Mouse (Mus musculus): ENCODE results near the gene Elmo3. TPM values are rescaled to one million over a fixed set of nuclear protein-coding genes. Genes with fewer than 3 reads are reported as not detected.
A peak's percentile ranks its signal among the peaks of the same experiment; 100 is the strongest.

Gene Elmo3
- 1.5 and 1.6 TPM in 2 replicates for polyA plus RNA-seq (2015; fragmentation: Nextera tagmentation; extraction: Ambion mirVana)

DNA sequence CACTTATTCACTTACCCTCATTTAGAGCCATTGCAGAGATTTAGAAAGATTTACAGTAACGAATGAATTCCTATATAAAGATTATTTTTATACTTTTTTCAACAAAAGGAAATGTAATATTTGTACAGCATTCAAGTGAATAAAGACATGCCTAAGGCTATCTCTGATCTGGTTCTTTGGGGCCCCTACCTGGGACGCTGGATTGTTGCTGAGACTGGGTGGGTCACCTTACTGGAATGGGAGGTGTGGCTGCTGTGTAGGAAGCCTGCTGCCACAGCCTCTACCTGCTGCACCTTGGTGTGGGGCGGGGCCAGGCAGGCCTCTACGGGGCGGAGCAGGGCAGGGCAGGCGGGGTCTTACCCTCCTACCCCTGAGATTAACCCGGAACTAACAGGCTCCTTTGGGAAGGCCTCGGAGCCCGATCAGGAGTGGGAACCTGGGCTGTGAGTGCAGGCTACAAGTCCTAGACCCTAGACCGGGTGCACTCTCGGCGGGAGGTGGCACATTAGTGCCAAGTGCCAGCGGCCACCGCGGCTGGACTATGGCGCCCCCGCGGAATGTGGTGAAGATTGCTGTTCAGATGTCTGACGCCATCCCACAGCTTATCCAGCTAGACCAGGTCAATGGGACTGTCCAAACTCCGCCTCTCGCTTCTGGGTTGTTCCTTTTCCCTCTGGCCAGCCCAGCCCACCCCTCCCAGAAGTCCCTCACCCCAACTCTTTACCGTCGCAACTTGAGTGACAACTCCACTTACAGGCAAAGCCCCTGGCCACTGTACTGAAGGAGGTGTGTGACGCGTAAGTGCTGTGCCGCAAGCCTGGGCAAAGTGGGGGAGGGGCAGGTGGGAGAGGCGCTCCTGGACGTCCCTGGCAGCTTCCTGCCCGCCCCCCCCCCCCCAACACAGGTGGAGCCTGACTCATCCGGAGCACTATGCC, at the start of gene Elmo3:
Gene Elmo3, plus strand, starts transcription at position 391 of the 935 bp plus-strand sequence.
- ATAC-seq (ENCODE audit: low FRiP score) = peak; percentile 55
- 8% methylated on average over 30 of the region's 30 CpGs for WGBS
- Histone ChIP-seq H3K4me3 (peak within 1 kb of the TSS; percentile 17; the same call in 1 of the 2 replicates), H3K36me3 (peaks cover 82% of the 10 kb centered on the region), H3K9ac (peak within 1 kb of the TSS; percentile 66), H3K27ac (peak within 1 kb of the TSS; percentile 66), H3K4me1 (replicated peaks) (peaks cover 25% of the 10 kb centered on the region), H3K4me2 (peak within 1 kb of the TSS; percentile 48), H3K27me3 (no peaks in the 10 kb centered on the region), H3K9me3 (no peaks in the 10 kb centered on the region)

DNA sequence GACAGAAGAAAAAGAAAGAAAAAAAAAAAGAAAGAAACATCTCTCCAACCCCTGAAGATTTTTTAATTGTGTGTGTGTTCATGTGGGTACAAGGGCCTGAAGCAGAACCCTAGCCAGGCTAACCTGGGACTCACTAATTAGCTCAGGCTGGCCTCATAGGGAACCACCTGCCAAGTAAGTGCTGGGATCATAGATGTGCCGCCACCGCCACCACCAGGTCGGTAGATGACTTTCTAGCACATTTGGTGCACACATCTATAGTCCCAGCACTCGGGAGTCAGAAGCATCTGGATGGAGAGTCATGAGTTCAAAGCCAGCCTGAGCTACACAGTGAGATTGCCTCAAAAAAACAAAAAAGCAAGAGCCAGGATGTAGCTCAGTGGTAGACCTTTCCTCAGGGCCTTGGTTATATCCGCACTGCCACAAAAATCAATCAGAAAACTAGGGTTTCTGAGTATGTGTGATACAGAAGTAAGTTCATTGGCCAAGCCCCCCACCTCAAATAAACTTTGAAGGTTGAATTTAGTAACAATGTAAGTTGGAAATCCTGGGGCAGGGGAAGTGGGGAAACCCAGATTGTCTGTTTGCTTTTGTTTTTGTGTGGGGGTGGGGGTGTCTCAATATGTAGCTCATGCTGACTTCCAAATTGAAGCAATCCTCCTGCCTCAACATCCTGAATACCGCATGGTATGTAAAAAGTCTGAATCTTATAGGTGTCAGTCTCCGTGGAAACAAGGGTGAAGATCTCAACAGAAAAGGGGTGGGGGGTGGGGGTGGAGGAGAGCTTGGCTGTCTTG, 47.9 kb upstream of the Elmo3 start:
- H3K36me3 ChIP-seq = peaks cover 5% of the 10 kb centered on the region; the same call in 1 of the 2 replicates
- ATAC-seq (ENCODE audit: low FRiP score) = no peak
- H3K9ac ChIP-seq = no peak overlapping the region
- no peaks in the 10 kb centered on the region for H3K9me3 ChIP-seq
- no peak overlapping the region for H3K27ac ChIP-seq
- no peak overlapping the region for H3K4me2 ChIP-seq
- 63% methylated on average over 7 of the region's 7 CpGs for WGBS
- peaks cover 79% of the 10 kb centered on the region for H3K27me3 ChIP-seq
- no peak overlapping the region for H3K4me3 ChIP-seq
- peaks cover 39% of the 10 kb centered on the region for H3K4me1 ChIP-seq (replicated peaks)

DNA sequence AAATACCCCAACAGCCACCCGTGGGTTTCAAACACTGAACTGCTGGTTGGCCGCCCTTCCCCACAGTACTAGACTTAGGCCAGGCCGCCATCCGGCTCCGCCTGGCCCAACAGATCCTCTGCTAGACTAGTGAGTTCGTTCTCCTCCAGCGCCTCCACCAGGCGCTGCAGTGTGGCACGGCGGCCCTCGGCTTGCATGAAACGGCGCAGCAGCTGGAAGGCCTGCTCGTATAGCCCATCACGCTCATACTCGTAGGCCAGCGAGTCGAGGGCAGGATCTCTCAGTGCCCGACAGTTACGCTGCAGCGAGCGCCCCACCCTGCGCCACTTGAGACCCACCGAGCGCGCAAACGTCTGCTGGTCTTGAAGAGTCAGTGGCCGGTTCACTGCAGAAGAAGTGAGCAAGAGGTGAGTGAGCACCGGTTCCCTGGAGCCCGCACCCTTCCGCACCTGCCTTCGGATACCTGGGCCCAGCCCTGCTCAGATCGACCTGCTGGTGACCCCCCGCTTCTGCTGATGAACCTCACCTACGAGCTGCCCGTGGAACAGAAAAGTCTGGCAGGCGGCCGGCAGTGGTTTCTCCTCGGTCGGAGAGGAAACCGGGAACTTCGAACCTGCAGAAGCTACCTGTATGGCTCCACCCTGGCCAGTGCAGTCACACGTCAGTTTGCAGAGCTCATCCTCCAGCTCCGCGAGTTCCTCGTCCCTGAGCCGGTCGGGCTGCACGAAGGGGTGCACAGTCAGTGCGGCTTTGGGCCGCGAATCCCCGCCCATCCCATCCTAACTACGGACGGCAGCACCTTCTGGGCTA, 46.3 kb upstream of the Elmo3 start:
- 2% methylated on average over 55 of the region's 55 CpGs for WGBS
- H3K36me3 ChIP-seq = no peaks in the 10 kb centered on the region
- no peaks in the 10 kb centered on the region for H3K9me3 ChIP-seq
- peak overlapping the region; percentile 63 for H3K9ac ChIP-seq
- peak; percentile 55; the same call in 1 of the 2 replicates for ATAC-seq (ENCODE audit: low FRiP score)
- peaks cover 32% of the 10 kb centered on the region for H3K4me1 ChIP-seq (replicated peaks)
- H3K4me3 ChIP-seq = peak overlapping the region; percentile 41
- H3K27ac ChIP-seq = no peak overlapping the region
- peaks cover 89% of the 10 kb centered on the region for H3K27me3 ChIP-seq
- H3K4me2 ChIP-seq = peak overlapping the region; percentile 71

DNA sequence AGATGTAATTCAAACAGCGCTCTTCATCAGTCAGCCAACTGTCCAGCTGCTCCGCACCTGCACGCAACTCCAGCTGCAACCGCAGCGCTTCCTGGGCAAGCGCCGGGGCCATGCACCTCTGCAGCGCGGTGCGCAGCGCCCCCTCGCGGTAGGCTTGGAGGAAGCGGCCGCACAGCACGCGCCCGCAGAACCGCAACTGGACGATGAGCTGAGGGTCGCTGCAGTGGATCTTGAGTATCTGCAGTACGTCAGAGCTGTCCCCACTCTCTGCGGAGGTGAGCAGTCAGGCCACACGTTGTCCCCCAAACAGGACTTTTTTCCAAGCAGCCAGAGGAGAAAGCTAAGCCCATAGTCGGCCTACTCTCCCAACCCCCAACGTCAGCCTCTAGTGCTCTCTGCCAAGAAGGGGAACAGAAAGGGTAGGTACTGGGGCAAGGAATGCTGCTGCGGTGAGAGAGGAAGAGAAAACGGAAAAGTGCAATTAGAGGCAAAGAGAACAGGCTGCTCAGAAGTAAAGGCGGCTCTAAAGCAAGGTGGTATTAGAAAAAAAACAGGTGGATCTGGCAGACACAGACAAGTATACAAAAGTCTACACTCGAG, 45.6 kb upstream of the Elmo3 start:
- H3K36me3 ChIP-seq = no peaks in the 10 kb centered on the region
- H3K4me2 ChIP-seq = peak overlapping the region; percentile 71
- peak overlapping the region; percentile 41 for H3K4me3 ChIP-seq
- H3K27me3 ChIP-seq = peaks cover 94% of the 10 kb centered on the region
- no peaks in the 10 kb centered on the region for H3K9me3 ChIP-seq
- peak overlapping the region; percentile 63 for H3K9ac ChIP-seq
- H3K4me1 ChIP-seq (replicated peaks) = peaks cover 31% of the 10 kb centered on the region
- 5% methylated on average over 30 of the region's 30 CpGs for WGBS
- H3K27ac ChIP-seq = no peak overlapping the region
- ATAC-seq (ENCODE audit: low FRiP score) = peak; percentile 46

DNA sequence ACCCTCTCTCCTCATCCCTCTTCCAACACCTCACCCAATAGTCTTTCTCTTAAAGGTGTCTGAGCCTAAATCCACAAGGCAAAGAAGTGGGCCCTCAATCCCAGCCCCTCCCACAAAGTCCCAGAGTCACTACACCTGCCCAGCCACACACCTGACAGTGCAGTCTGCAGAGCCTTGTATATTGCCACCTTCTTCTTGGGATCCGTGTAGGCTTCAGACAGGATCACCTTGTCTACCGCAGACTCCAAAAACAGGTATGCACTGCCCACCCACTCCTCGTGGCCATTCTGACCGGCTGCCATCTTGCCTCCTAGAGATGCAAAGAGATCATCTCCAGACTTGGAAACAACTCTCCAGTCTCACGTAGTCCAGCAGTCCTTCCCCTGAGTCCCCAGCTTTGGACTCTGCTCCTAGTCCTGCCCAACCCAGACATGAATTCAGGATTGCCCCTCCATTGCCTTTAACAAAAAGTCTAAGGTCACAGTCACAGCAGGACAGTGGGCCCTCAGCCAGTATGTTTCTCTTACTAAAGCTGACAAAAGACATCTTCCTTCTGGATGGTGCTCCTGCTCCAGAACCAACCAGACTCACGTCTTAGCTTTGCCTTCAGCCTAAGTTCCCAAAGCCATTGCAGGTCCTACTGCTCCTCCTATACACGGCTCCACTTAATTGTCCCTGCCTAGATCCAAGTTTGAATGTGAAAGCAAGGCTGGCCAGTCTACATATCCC, 44.9 kb upstream of the Elmo3 start:
- Histone ChIP-seq H3K27me3 (peaks cover 94% of the 10 kb centered on the region), H3K9ac (no peak overlapping the region), H3K4me1 (replicated peaks) (peaks cover 28% of the 10 kb centered on the region), H3K9me3 (no peaks in the 10 kb centered on the region), H3K36me3 (no peaks in the 10 kb centered on the region), H3K27ac (no peak overlapping the region), H3K4me2 (no peak overlapping the region), H3K4me3 (no peak overlapping the region)
- WGBS = 56% methylated on average over 7 of the region's 7 CpGs
- no peak for ATAC-seq (ENCODE audit: low FRiP score)

DNA sequence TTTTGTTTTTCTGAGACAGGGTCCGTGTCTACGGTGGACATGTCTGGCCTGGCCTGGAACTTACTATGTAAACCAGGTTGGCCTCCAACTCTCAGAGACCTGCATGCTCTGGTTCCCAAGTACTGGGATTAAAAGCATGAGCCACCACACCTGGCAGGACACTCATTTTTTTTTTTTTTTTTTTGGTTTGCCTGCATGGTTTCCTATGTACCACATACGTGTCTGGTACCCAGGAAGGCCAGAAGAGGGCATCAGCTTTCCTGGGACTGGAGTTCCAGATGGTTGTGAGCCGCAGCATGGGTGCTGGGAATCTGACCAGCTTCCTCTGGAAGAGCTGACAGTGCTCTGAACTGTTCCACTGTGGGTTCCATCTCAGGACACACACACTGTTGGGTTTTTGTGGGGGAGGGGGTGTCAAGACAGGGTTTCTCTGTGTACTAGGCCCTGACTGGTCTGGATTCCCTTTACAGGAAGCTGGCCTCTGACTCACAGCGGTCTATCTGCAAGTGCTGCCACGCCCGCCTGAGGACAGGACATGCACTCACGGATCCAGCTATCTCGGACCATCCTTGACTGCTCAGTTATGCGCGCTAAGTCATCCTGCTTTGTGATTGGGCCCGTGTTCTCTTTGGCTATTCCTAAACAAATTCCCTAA, 43.9 kb upstream of the Elmo3 start:
- peaks cover 4% of the 10 kb centered on the region; the same call in 1 of the 2 replicates for H3K9me3 ChIP-seq
- H3K36me3 ChIP-seq = no peaks in the 10 kb centered on the region
- 81% methylated on average over 12 of the region's 12 CpGs for WGBS
- no peak for ATAC-seq (ENCODE audit: low FRiP score)
- H3K4me2 ChIP-seq = no peak overlapping the region
- H3K9ac ChIP-seq = no peak overlapping the region
- H3K4me3 ChIP-seq = no peak overlapping the region
- H3K27me3 ChIP-seq = peaks cover 94% of the 10 kb centered on the region
- peaks cover 28% of the 10 kb centered on the region for H3K4me1 ChIP-seq (replicated peaks)
- H3K27ac ChIP-seq = no peak overlapping the region

DNA sequence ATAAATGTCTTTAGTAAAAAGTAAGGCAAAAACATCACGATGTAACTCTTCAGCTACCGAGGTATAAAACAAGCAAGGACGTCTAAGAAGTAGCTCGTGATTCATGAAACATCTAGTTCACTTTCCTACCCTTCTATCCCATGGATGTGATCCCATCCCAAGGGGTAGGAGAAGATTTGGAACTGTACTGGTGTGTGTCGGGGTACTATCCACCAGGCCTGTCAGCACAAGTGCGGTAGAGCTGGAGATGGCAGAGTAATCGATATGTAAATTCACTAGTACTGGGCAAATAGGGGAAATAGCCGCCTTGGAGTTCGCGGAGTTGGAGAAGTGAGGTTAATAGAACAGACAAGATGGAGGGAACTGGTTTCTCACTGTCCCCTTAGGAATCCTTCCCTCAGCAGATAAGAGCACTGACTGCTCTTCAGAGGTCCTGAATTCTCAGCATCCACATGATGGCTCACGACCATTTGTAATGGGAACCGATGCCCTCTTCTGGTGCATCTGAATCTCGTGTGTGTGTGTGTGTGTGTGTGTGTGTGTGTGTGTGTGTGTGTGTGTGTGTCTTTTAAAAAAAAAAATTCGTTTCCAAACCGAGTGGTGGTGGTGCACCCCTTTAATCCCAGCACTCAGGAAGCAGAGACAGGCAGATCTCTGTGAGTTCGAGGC, 42.0 kb upstream of the Elmo3 start:
- no peak overlapping the region for H3K4me2 ChIP-seq
- H3K9me3 ChIP-seq = peaks cover 5% of the 10 kb centered on the region; the same call in 1 of the 2 replicates
- H3K9ac ChIP-seq = no peak overlapping the region
- peaks cover 96% of the 10 kb centered on the region for H3K27me3 ChIP-seq
- no peak overlapping the region for H3K27ac ChIP-seq
- 40% methylated on average over 16 of the region's 16 CpGs for WGBS
- H3K4me3 ChIP-seq = peak overlapping the region; percentile 55; the same call in 1 of the 2 replicates
- peaks cover 37% of the 10 kb centered on the region for H3K4me1 ChIP-seq (replicated peaks)
- H3K36me3 ChIP-seq = no peaks in the 10 kb centered on the region
- no peak for ATAC-seq (ENCODE audit: low FRiP score)

DNA sequence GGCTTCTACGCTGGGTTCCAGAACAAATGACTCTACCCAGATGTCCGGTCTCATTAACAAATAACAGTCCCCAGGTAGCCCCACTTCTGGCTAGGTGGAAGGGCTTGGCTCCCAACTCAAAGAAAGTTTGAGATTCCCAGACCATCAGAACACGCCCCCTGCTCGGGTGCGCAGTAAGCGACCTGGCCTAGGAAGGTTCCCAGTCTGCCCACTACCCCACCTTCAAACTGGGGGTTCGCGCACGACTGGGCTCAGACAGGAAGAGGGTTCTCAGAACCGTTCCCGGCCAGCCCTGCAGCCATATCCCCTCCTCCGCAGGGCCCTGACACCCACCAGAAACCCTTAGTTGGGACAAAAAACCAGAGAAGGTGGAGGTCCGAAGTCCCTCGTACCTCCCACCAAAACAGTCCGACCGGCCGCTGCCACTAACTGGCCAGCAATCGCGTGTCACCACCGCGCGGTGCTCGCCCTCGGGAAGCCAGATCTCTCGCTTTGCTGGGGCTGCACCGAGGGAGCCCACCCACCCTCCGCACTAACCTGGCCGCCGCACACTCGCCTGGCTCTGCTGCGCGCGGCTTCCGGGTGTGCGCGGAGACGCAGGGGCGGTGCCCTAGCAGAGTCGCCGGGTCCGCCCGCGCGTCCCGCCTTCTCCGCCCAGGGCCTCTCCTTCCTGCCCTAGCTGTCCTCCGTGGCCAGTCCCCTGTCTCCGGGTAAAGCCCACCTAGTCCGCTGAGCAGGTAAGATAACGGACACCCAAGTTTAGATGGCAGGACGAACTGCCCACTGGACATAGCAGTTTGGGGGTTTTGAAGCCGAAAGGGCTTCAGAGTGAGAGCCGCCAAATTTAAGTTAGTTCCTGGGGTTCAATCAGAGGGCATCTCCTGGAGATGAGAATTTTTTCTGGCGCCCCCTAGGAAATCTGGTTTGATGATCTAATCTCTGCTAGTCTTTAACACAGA, 41.1 kb upstream of the Elmo3 start, which contains the start of the genes Tradd and Fbxl8:
Gene Tradd, minus strand, starts transcription at position 586 of the 959 bp plus-strand sequence.
Gene Fbxl8, plus strand, starts transcription at position 625 of the 959 bp plus-strand sequence.
- no peaks in the 10 kb centered on the region for H3K36me3 ChIP-seq
- H3K27me3 ChIP-seq = peaks cover 96% of the 10 kb centered on the region
- no peak for ATAC-seq (ENCODE audit: low FRiP score)
- peak within 1 kb of the TSS; percentile 76 for H3K9ac ChIP-seq
- H3K4me3 ChIP-seq = peak within 1 kb of the TSS; percentile 55
- WGBS = 2% methylated on average over 54 of the region's 54 CpGs
- H3K4me1 ChIP-seq (replicated peaks) = peaks cover 37% of the 10 kb centered on the region
- peak within 1 kb of the TSS; percentile 76 for H3K4me2 ChIP-seq
- H3K9me3 ChIP-seq = peaks cover 5% of the 10 kb centered on the region; the same call in 1 of the 2 replicates
- no peak within 1 kb of the TSS for H3K27ac ChIP-seq

DNA sequence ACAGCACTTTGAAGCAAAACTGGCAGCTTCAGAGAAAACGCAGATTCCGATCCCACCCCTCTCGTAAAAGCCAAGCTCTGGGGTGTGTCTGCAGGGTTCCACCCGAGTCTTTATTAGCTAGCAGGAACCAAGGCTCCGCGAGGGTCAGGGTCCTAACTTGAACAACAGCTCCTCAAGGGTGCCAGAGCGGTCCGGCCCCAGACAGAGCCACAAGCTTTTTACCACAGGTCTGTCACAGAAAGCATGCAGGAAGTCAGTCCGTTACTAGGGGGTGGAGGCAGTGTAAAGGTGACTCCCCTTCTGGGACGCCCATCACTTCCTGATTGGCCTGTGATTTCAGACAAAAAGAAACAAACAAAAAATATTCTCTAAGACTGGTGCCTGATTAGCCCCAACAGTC, 40.3 kb upstream of the Elmo3 start:
- 11% methylated on average over 10 of the region's 10 CpGs for WGBS
- peak overlapping the region; percentile 55 for H3K4me3 ChIP-seq
- ATAC-seq (ENCODE audit: low FRiP score) = no peak
- no peak overlapping the region for H3K27ac ChIP-seq
- H3K4me2 ChIP-seq = peak overlapping the region; percentile 76
- no peaks in the 10 kb centered on the region for H3K36me3 ChIP-seq
- H3K9ac ChIP-seq = no peak overlapping the region; the same call in 1 of the 2 replicates
- peaks cover 96% of the 10 kb centered on the region for H3K27me3 ChIP-seq
- H3K4me1 ChIP-seq (replicated peaks) = peaks cover 37% of the 10 kb centered on the region
- peaks cover 5% of the 10 kb centered on the region; the same call in 1 of the 2 replicates for H3K9me3 ChIP-seq

Measured in hindbrain, embryonic 13.5 days (tissue).